In the genomic region with DNA sequence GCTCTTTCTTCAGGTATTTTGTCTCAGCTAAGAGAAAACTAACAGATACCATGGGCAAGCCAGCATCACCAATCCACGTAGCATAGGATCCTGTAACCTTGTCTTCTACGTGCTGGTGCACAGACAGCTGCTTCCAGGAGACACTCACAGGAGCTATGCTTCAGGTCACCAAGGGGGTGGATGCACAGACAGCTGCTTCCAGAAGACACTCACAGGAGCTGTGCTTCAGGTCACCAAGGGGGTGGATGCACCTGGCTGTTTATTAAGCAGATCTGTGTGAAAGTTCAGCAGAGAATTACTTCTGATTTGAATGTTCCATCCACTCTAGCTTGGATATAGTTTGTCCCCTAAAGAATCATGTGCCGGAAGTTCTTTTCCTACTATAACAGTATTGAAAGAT, we compare ENCODE assay signal across 10 mouse cellular contexts. TPM values are rescaled to one million over a fixed set of nuclear protein-coding genes. Genes with fewer than 3 reads are reported as not detected.
"Had no signal": no experiment of that assay in that cellular context is flagged by ENCODE, and none has a peak within 500 bp of the region (broad histone marks: within the 10 kb centered on the region; RNA-seq: fewer than 3 reads in every experiment).

No protein-coding gene starts in this region.

- DNase-seq: gastrocnemius, adult 2 months; gastrocnemius, postnatal 10 days; gastrocnemius, postnatal 25 days; heart, postnatal 10 days; heart, postnatal 4 days; liver; liver, embryonic 13.5 days; liver, postnatal 0 days had no signal

RNA-seq across cellular contexts. Expression of a gene that starts 6.5 kb away (rescaled TPM):
- total RNA-seq: granulocyte monocyte progenitor cell, adult 5-6 weeks had no signal

RNA-seq across cellular contexts. Expression of a gene that starts 42.1 kb away (rescaled TPM):
- total RNA-seq: layer of hippocampus, adult 2 months had no signal

RNA-seq across cellular contexts. Expression of a gene that starts 44.5 kb away (rescaled TPM):
- total RNA-seq: granulocyte monocyte progenitor cell, adult 5-6 weeks had no signal
